Mouse (Mus musculus): ENCODE results near the gene Cemip2.

DNA sequence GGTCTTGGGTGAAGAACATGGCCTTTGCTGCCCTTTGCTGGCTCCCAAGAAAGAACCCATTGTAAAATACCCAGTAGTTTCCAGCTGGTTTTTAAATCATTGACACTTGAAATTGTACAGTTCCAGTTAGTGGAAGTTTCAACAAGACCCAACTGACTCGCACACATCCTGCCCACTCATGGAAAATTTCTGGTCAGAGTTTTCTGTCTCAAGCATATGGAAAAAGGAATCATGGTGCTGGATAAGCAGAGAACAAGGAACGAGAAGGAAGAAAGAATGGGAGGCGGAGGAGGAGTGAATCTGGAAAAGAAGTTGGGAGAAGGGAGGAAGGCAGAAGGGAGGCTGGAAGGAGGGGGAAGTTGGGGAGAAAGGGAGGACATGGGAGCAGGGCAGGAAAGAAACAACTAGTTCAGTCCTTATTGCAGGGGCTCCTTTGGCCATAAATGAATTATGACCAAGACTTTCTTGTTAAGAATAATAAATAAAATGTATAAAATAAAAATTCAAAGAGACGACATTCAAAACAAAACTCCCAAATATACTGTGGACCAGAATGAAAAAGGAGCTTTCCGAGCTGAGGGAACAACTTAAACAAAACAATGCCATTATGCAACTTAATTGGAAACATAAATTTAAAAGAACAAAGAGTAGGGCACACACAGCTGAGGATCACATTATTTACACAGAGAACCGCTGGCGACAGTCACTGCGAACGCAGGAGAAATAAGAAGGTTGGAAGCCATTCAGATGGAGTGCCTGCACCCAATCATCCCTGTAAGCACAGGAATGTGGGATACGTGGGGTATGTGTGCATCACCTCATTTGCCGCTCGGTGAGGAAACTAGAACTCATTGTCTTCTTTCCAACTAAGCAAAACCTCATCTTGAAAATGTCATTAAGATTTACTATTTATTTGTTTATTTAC is 120.1 kb downstream of the Cemip2 start:
- TF ChIP-seq CTCF (IDR thresholded peaks at IDR 0.05; ENCODE audit: low read depth, low read length) (no peak), GATA1 (IDR thresholded peaks at IDR 0.05; ENCODE audit: borderline replicate concordance, low read length) (no peak)
